Mouse (Mus musculus) kidney, postnatal 4 days (tissue): ENCODE results near the gene Colgalt1.

Source experiments
- DNase-seq, 2 experiments: peaks; one replicate each; pipeline ENCODE4 v3.0.0; 2021; ENCODE audit warnings: mixed read lengths in 2 of 2

Gene Colgalt1

DNA sequence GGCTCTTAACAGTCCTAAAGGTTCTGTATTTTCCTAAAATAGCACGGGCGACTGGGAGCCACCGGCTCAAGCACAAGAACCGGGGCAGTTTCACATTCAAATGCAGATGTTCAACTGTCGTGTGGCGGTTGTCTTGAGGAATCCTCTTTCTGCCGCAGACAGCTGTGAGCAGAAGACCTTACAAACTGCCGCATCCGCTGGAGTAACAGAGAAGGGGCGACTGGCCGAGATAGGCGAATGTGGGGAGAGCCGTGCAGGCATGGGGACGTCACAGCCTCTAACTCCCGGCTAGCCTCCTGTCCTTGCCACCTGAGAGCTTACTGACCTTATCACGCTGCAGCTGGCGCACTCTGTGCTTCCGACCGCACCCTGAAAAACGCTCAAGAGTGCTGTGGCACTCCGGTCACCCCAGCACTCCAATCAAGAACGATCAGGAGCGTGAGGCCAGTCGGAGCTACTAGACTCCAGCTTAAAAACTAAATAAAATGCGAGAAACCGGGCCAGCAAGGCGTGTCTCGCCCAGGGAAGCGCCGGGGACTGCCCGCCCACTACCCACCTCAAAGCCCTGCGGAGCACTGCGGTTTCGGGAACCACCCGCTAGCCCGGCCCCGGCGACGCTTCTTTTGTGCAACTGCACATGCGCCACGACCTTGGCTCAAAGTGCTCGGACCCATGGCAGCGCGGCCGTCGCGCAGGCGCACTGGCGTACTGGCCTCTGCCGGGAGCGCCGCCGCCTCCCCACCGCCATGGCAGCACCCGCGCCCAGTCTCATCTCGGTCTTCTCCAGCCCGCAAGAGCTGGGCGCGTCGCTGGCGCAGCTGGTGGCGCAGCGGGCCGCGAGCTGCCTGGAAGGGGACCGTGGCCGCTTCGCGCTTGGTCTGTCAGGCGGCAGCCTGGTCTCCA is 19.1 kb upstream of the Colgalt1 start, which contains the start of gene Pgls:
Pgls (plus strand) TSS at position 706 of the 903 bp plus-strand sequence.
- peak; percentile 96 to 98 for DNase-seq

DNA sequence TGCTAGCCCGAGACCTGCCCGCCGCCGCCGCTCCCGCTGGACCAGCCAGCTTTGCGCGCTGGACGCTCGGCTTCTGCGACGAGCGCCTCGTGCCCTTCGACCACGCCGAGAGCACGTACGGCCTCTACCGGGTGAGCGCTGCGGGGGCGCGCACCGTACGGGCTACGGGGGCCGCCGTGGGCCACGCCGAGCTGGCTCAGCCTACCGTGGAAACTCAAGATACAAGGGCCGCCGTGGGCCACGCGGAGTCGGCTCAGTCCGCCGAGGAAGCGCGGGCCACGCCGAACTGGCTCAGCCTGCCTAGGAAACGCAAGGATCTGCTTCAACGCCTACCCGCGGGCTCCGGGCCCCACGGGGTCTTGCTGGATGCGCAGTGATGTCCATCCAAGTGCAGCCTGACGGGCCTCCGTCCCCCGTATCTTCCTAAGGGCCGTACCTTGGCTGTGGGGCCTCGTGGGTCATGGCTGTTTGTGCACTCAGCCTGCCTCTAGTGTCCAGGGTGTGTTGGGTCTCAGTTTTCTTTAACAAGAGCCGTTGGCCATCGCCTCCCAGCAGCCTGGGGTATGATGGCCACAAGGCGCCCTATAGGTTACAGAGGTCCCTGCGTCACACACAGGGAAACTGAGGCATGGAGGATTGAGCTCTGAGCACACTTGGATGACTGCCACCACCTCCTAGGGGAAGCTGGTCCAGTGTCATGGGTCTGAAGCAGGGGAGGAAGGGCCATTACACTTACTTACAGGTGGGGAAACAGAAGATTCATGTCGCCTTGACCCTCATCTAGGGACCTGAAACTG is 18.2 kb upstream of the Colgalt1 start:
- peak; percentile 83 to 90 for DNase-seq

GRCm38 (mm10) chr8:71593556-71594323 is 17.1 kb upstream of the Colgalt1 start:
- DNase-seq, result no peak

- DNase-seq, result no peak
These were observed 16.5 kb upstream of the Colgalt1 start for GRCm38 (mm10) chr8:71594324-71594722.

DNA sequence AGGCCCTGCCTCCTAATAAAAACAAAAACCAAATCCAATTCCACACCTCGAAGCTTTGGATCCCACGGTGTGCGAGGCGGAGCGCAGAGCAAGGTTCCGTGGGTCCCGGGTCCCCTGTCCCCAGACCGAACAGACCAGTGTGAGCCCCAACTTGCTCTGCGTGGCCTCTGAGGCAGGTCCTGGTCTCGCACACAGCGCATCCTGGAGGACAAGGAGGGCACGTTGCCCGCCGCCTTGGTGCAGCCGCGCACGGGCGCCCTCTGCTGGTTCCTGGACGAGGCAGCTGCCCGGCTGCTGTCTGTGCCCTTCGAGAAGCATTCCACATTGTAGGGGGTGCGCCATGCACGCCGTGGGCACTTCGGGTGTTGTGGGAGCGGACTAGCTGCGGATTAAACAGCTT is 14.9 kb upstream of the Colgalt1 start:
- peak; percentile 94 to 95 for DNase-seq

- no peak for DNase-seq
These were observed 14.4 kb upstream of the Colgalt1 start for GRCm38 (mm10) chr8:71596384-71596783.

DNA sequence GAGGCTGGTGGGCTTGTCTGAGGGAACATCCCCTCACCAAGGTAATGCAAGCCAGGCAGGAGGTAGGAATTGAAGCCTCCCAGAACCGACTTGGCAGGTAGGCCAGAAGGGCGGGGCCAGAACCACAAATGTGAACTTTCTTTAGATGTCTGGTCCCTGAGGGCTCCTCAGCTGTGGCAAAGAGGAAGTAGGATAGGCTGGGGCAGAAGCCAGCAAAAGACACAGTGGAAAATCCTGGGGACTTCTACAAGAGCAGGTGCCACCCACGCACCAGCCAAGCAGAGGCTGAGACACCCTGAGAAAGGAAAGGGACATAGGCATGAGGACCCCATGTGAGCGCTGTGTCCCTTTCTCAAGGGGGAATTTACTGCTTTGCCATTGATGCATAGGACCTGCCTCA is 14.0 kb upstream of the Colgalt1 start:
- DNase-seq, result no peak

- DNase-seq, result no peak
These were observed 13.3 kb upstream of the Colgalt1 start, which contains the start of gene Fam129c for GRCm38 (mm10) chr8:71597451-71597850. Gene Fam129c, plus strand, starts transcription at chr8:71597648.

- DNase-seq, result no peak
These were observed 12.4 kb upstream of the Colgalt1 start for GRCm38 (mm10) chr8:71598375-71598774.

- no peak for DNase-seq
These were observed 12.0 kb upstream of the Colgalt1 start for GRCm38 (mm10) chr8:71598841-71599240.

- peak; percentile 43 to 61 for DNase-seq
These were observed 8.7 kb upstream of the Colgalt1 start for GRCm38 (mm10) chr8:71601939-71602665.

DNA sequence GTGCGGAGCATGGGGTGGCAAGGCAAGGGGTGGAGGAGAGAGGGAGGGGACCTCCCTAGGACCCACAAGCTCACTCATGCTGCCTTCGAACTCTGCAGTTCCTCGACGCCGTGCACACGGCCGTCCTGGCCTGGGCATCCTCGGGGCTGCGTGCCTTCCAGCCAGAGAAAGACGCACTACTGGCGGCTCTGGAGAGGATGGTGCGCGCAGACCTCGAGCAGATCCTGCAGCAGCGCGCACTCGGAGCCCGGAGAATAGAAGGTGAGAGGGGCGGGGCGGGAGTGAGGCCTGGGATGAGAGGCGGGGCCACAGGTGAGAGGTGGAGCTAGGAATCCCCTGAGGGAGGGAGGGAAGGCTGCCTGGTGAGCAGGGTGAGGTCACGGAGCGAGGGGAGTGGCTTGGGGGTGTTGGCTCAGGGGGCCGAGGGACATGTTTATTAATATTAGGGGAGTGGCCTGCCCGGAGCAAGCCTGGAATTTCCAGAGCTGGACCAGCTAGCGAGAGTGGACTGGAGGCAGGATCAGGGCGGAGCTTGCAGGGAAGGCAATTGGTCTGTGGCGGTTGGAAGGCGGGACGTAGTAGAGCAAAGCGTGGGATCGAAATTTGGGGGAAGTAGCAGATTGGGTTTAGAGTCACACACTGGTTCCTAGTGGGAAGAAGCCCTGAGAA is 8.0 kb upstream of the Colgalt1 start:
- peak; percentile 87 to 92 for DNase-seq

- no peak for DNase-seq
These were observed 6.8 kb upstream of the Colgalt1 start for GRCm38 (mm10) chr8:71604021-71604420.

DNA sequence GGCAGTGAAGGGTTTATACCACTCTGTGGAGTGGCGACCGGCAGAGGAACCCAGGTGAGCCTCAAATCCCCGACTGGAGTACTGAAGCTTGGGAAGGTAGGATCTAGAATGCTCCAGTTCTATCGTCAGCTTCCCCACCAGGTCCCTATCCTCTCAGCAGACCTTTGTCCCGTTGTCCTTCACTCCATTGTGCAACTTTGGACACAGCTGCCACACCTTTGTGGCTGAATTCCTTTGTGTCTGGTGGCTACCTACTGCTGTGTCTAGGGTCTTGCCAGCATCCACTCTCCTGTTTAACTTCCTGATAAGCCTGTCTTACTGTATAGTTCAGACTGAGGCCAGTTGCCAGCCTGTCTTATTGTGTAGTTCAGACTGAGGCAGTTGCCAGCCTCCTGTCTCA is 1.3 kb downstream of the Colgalt1 start:
- DNase-seq, result no peak

DNA sequence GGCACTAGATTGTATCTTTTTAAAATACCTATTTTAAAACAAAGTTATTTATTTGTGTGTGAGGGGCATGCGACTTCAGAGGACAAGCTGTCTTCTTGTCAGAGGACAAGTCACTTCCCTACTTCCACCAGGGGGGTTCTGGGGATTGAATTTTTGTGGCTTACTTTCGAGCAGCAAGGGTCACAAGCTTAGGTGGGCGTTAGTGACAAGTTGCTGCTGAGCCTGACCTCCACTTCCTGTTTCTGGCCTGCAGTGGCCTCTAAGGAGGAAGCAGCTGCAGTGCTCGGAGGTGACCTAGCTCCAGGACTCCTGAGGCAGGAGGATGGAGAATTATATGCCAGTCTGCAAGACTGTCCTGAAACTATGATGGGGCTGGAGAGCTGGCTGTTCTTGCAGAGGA is 2.6 kb downstream of the Colgalt1 start:
- DNase-seq, result no peak

DNA sequence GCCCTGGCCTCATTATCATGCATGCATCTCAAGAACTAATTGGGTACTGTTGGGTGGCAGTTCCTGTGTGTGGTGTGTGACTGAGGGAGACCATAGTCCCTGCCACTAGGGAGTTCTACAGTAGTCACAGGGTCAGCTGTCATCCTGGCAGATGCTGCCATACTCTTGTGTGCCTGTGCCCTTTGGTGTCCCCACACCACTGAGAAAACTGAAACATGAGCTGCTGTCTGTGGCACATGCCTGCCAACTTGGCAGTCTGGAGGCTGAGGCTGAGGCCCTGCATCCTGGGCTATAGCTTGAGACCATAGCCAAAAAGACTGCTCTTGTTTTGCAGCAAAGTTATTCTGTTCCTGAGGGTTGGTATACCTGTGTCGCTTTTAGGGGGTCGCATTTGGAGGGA is 9.0 kb downstream of the Colgalt1 start:
- DNase-seq, result no peak

DNA sequence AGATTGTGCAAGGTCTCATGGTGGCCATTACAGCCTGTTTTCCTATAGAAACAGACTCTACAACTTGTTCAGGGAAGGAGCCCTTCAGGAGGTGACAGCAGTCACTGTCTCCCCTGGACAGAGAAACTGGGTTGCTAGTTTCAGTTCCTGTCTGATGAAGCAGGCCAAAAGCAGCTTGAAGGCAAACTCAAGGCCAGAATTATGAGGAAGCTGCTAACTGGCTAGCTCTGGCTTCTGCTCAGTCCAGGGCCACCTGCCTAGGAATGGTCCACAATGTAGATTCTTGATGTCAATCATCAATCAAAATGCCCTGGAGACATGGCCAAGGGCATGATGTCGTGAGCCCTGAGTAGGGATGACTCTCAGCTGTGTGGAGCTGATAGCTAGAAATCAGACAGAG is 14.3 kb downstream of the Colgalt1 start:
- no peak for DNase-seq

DNA sequence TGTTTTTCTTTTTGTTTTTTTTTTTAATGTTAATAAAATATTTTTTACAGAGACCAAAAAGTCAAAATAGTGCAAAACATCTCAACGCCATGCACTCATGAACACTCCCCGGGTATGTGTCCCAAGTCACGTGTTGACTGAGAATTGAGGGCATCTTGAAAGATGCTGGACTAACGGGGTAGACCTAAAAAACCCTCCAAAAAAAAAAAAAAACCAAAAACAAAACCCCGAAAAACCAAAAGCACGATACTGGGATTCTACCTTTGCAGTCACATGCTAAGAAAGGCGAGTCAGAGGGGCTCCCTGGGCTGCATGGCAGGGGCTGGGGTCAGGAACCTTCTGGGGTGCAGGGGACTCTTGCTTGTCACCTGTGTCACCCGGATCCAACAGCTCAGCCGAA is 16.0 kb downstream of the Colgalt1 start:
- DNase-seq, result no peak

DNA sequence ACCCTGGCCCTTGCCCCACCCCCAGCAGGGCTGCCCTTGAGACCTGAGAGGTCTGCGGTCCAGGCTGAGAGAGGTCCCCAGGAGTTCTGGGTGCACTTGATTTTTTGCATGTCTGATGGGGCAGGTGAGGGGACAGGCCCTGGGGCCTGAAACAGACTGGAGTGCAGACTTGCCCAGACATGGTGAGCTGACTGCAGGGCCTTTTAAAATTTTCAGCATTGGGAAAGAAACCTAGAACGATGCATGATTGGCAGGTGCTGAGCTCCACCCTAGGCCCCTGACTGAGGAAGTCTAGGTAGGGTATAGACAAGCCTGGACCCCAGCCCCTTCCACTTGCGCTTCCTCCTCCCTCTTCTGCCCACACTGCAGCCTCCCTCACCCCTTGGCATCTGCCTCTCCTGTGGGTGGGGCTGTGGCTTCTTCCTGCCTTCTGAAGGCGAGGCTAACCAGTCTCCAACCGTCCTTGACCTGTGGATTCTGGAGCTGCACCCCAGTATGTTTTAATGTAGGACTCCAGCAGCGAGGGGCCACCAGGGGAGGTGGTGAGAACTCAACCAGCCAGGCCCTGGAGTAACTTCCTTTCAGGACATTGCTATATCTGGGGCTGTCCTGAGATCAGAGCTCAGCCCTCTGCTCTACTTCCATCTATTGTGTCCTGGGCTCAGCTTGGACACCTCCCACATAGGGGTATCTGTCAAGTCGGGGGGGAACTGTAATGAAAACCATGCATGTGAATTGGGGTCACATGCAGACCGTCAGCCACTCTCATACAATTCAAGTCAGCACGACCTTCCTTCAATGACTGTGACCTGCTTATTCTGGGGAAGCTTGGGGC is 16.7 kb downstream of the Colgalt1 start:
- DNase-seq, result peak in 1 of 2 experiments; percentile 34

GRCm38 (mm10) chr8:71628396-71629095 is 17.7 kb downstream of the Colgalt1 start:
- no peak for DNase-seq
